Mouse (Mus musculus): ENCODE results near the gene Gm20388. TPM values are rescaled to one million over a fixed set of nuclear protein-coding genes. Genes with fewer than 3 reads are reported as not detected.
A peak's percentile ranks its signal among the peaks of the same experiment; 100 is the strongest.

Gene Gm20388
- total and polyA plus RNA-seq, 2 experiments from 2014 or later, result 17.3 TPM; not detected in 1

DNA sequence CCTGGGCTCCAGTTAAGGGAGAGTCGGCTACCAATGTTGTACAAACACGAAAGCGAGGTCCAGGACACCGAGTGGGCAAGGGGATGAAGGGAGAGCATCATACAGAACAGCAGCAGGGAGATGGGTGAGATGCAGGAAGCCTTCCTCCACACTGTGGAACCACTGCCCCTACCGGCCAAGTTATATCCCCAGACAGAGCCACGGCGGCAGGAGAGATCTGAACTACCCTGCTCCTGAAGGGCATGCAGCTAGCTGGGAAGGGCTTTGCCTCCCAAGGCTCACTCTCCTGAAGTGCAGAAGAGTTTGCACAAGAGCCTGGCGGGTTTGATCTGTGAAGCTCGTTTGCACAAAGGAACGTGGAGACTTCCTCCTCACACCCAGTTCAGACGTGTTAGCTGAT, 1480.0 kb downstream of the Gm20388 start:
- TF ChIP-seq EP300 (IDR thresholded peaks at IDR 0.05; ENCODE audit: low read depth) (no peak), CTCF (IDR thresholded peaks at IDR 0.05; ENCODE audit: low read depth) (peak; percentile 71)
- Histone ChIP-seq H3K36me3 (replicated peaks; ENCODE audit: control insufficient read depth, insufficient read depth, low read length) (no peaks in the 10 kb centered on the region), H3K9ac (replicated peaks; ENCODE audit: low read depth, low read length) (no peak overlapping the region), H3K4me2 (ENCODE audit: low read depth, low read length) (no peak overlapping the region), H3K9me3 (replicated peaks; ENCODE audit: control insufficient read depth, low read length) (no peaks in the 10 kb centered on the region), H3K27ac (ENCODE audit: low read depth) (no peak overlapping the region), H3K4me3 (ENCODE audit: low read depth, low read length) (no peak overlapping the region), H3K4me1 (ENCODE audit: control insufficient read depth, insufficient read depth) (peaks cover under 1% of the 10 kb centered on the region; the same call in 1 of the 2 replicates), H3K27me3 (ENCODE audit: control insufficient read depth, insufficient read depth, low read length) (peaks cover 32% of the 10 kb centered on the region)
- no peak for DNase-seq (ENCODE audit: low spot score)
- WGBS, result 18% methylated on average over 11 of the region's 11 CpGs
- peak; percentile 66 for ATAC-seq (ENCODE audit: insufficient read depth, low read depth)

GRCm38 (mm10) chr8:121391254-121391653, 1480.6 kb downstream of the Gm20388 start:
- WGBS, result 33% methylated on average over 9 of the region's 9 CpGs
- no peak for DNase-seq (ENCODE audit: low spot score)
- Histone ChIP-seq H3K9me3 (replicated peaks; ENCODE audit: control insufficient read depth, low read length) (no peaks in the 10 kb centered on the region), H3K4me1 (ENCODE audit: control insufficient read depth, insufficient read depth) (no peaks in the 10 kb centered on the region), H3K9ac (replicated peaks; ENCODE audit: low read depth, low read length) (no peak overlapping the region), H3K27ac (ENCODE audit: low read depth) (no peak overlapping the region), H3K27me3 (ENCODE audit: control insufficient read depth, insufficient read depth, low read length) (peaks cover 38% of the 10 kb centered on the region), H3K4me3 (ENCODE audit: low read depth, low read length) (no peak overlapping the region), H3K4me2 (ENCODE audit: low read depth, low read length) (no peak overlapping the region), H3K36me3 (replicated peaks; ENCODE audit: control insufficient read depth, insufficient read depth, low read length) (no peaks in the 10 kb centered on the region)
- no peak for ATAC-seq (ENCODE audit: insufficient read depth, low read depth)
- TF ChIP-seq CTCF (IDR thresholded peaks at IDR 0.05; ENCODE audit: low read depth), result no peak

DNA sequence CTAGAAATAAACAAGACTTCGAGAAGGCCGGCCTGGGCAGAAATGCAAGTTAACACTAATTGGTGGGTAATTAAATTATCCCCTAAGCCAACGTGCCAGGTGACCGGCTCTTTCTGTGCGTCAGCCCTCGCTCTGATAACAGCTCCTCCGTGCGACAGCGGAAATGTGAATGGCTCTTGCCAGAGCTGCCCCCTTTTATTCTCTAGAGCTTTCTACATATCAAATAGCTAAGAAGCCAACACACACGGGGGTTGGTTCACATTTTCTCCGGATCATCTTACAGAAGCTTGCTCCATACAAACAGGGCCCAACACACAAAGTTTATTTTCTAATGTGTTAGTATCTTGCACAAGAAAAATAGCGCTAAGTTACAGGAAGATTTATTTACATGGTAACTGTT, 1481.1 kb downstream of the Gm20388 start:
- Histone ChIP-seq H3K4me1 (ENCODE audit: control insufficient read depth, insufficient read depth) (no peaks in the 10 kb centered on the region), H3K4me2 (ENCODE audit: low read depth, low read length) (no peak overlapping the region), H3K36me3 (replicated peaks; ENCODE audit: control insufficient read depth, insufficient read depth, low read length) (no peaks in the 10 kb centered on the region), H3K4me3 (ENCODE audit: low read depth, low read length) (no peak overlapping the region), H3K27ac (ENCODE audit: low read depth) (no peak overlapping the region), H3K9ac (replicated peaks; ENCODE audit: low read depth, low read length) (no peak overlapping the region), H3K9me3 (replicated peaks; ENCODE audit: control insufficient read depth, low read length) (no peaks in the 10 kb centered on the region), H3K27me3 (ENCODE audit: control insufficient read depth, insufficient read depth, low read length) (peaks cover 42% of the 10 kb centered on the region)
- TF ChIP-seq EP300 (IDR thresholded peaks at IDR 0.05; ENCODE audit: low read depth) (no peak), CTCF (IDR thresholded peaks at IDR 0.05; ENCODE audit: low read depth) (no peak)
- DNase-seq (ENCODE audit: low spot score), result peak; percentile 53
- 31% methylated on average over 12 of the region's 12 CpGs for WGBS
- ATAC-seq (ENCODE audit: insufficient read depth, low read depth), result no peak

- H3K36me3 ChIP-seq (replicated peaks; ENCODE audit: control insufficient read depth, insufficient read depth, low read length), result no peaks in the 10 kb centered on the region
- no peak overlapping the region for H3K4me3 ChIP-seq (ENCODE audit: low read depth, low read length)
- no peak overlapping the region for H3K9ac ChIP-seq (replicated peaks; ENCODE audit: low read depth, low read length)
- 69% methylated on average over 10 of the region's 10 CpGs for WGBS
- ATAC-seq (ENCODE audit: insufficient read depth, low read depth) (no peak), DNase-seq (ENCODE audit: low spot score) (no peak)
- H3K27me3 ChIP-seq (ENCODE audit: control insufficient read depth, insufficient read depth, low read length), result peaks cover 45% of the 10 kb centered on the region
- no peaks in the 10 kb centered on the region for H3K4me1 ChIP-seq (ENCODE audit: control insufficient read depth, insufficient read depth)
- no peak overlapping the region for H3K4me2 ChIP-seq (ENCODE audit: low read depth, low read length)
- TF ChIP-seq CTCF (IDR thresholded peaks at IDR 0.05; ENCODE audit: low read depth), result no peak
- TF ChIP-seq EP300 (IDR thresholded peaks at IDR 0.05; ENCODE audit: low read depth), result no peak
- H3K27ac ChIP-seq (ENCODE audit: low read depth), result no peak overlapping the region
- no peaks in the 10 kb centered on the region for H3K9me3 ChIP-seq (replicated peaks; ENCODE audit: control insufficient read depth, low read length)
Observed at GRCm38 (mm10) chr8:121392482-121392881, 1481.8 kb downstream of the Gm20388 start.

- no peak overlapping the region for H3K27ac ChIP-seq (ENCODE audit: low read depth)
- no peak overlapping the region for H3K4me2 ChIP-seq (ENCODE audit: low read depth, low read length)
- H3K27me3 ChIP-seq (ENCODE audit: control insufficient read depth, insufficient read depth, low read length), result peaks cover 45% of the 10 kb centered on the region
- no peaks in the 10 kb centered on the region for H3K36me3 ChIP-seq (replicated peaks; ENCODE audit: control insufficient read depth, insufficient read depth, low read length)
- no peaks in the 10 kb centered on the region for H3K9me3 ChIP-seq (replicated peaks; ENCODE audit: control insufficient read depth, low read length)
- no peak overlapping the region for H3K4me3 ChIP-seq (ENCODE audit: low read depth, low read length)
- H3K4me1 ChIP-seq (ENCODE audit: control insufficient read depth, insufficient read depth), result no peaks in the 10 kb centered on the region
- peak; percentile 48 for DNase-seq (ENCODE audit: low spot score)
- ATAC-seq (ENCODE audit: insufficient read depth, low read depth), result peak; percentile 56
- TF ChIP-seq EP300 (IDR thresholded peaks at IDR 0.05; ENCODE audit: low read depth), result no peak
- peak; percentile 83 for TF ChIP-seq CTCF (IDR thresholded peaks at IDR 0.05; ENCODE audit: low read depth)
- 10% methylated on average over 9 of the region's 9 CpGs for WGBS
- no peak overlapping the region for H3K9ac ChIP-seq (replicated peaks; ENCODE audit: low read depth, low read length)
Observed at GRCm38 (mm10) chr8:121393111-121393510, 1482.5 kb downstream of the Gm20388 start.

DNA sequence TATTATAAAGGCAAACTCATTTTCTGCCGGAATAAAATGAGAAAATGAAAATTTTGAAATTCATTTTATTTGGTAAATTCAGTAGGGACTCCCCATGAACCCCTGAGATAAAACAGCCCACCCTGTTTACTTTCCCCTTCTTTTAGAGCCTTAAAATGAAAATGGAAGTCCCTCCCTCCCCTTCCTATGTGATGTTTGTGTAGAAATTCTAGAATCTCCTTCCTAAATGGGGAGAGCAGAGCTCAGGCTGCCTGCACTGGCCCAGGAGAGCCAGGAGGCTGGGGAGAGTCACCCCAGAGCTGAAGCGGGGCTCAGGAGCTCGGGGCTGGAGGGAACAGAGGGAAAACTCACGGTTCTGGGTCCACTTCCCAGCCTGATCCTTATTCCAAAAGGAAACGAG, 1484.0 kb downstream of the Gm20388 start:
- Histone ChIP-seq H3K27me3 (ENCODE audit: control insufficient read depth, insufficient read depth, low read length) (peaks cover 45% of the 10 kb centered on the region), H3K4me3 (ENCODE audit: low read depth, low read length) (no peak overlapping the region), H3K36me3 (replicated peaks; ENCODE audit: control insufficient read depth, insufficient read depth, low read length) (no peaks in the 10 kb centered on the region), H3K4me2 (ENCODE audit: low read depth, low read length) (peak overlapping the region; percentile 18), H3K4me1 (ENCODE audit: control insufficient read depth, insufficient read depth) (no peaks in the 10 kb centered on the region), H3K9me3 (replicated peaks; ENCODE audit: control insufficient read depth, low read length) (no peaks in the 10 kb centered on the region), H3K27ac (ENCODE audit: low read depth) (no peak overlapping the region), H3K9ac (replicated peaks; ENCODE audit: low read depth, low read length) (no peak overlapping the region)
- WGBS, result 48% methylated on average over 5 of the region's 5 CpGs
- ATAC-seq (ENCODE audit: insufficient read depth, low read depth) (no peak), DNase-seq (ENCODE audit: low spot score) (no peak)
- TF ChIP-seq EP300 (IDR thresholded peaks at IDR 0.05; ENCODE audit: low read depth), result no peak
- TF ChIP-seq CTCF (IDR thresholded peaks at IDR 0.05; ENCODE audit: low read depth), result no peak
